Mouse (Mus musculus) liver, embryonic 14.5 days (tissue): Measurements from ENCODE around the gene Gm12166. TPM values are rescaled to one million over a fixed set of nuclear protein-coding genes. Genes with fewer than 3 reads are reported as not detected.

Source experiments
- ATAC-seq: fragments of 200-750 bp; cut with Nextera tagmentation; 2 replicates; pipeline ENCODE4 v1.8.0; 2017; ENCODE audit warnings: moderate number of reproducible peaks, mild to moderate bottlenecking, moderate library complexity; ENCODE audit not compliant: insufficient read depth
- DNase-seq, 3 experiments: peaks; one replicate each; pipeline ENCODE4 v3.0.0-alpha.2; 2012 to 2013; ENCODE audit warnings: low read depth in 3 of 3, low spot score in 3 of 3
- H3K27ac ChIP-seq: fragments of 300-500 bp; sonication (generic); 2 replicates; pipeline ENCODE4 v1.5.1; 2014; ENCODE audit warnings: moderate library complexity, mild to moderate bottlenecking, control low read depth, inconsistent platforms
- H3K27me3 ChIP-seq: fragments of 300-500 bp; sonication (generic); 2 replicates; pipeline ENCODE4 v1.6.1; 2014; ENCODE audit warnings: mild to moderate bottlenecking, low read length, moderate library complexity; ENCODE audit not compliant: control insufficient read depth, insufficient read depth
- H3K36me3 ChIP-seq: fragments of 300-500 bp; sonication (generic); replicated peaks from 2 replicates; pipeline ENCODE4 v1.6.1; 2014; ENCODE audit warnings: low read depth; ENCODE audit not compliant: control insufficient read depth, insufficient read depth
- H3K4me1 ChIP-seq, 2 experiments: fragments of 200-500 bp in 1 of 2; fragments of 300-500 bp in 1 of 2; sonication (generic) in 1 of 2; replicated peaks; 2 replicates each; pipeline ENCODE4 v1.6.1; 2012 to 2014; ENCODE audit warnings: antibody characterized with exemption in 1 of 2, inconsistent platforms in 1 of 2, low read length in 1 of 2; ENCODE audit not compliant: control insufficient read depth in 2 of 2, insufficient read depth in 2 of 2
- H3K4me2 ChIP-seq: fragments of 300-500 bp; sonication (generic); 2 replicates; pipeline ENCODE4 v1.6.1; 2014; ENCODE audit warnings: low read depth, mild to moderate bottlenecking, control low read depth, moderate library complexity
- H3K4me3 ChIP-seq, 2 experiments: fragments of 200-500 bp in 1 of 2; fragments of 300-500 bp in 1 of 2; sonication (generic) in 1 of 2; 2 replicates each; pipeline ENCODE4 v1.5.1; 2012 to 2014; ENCODE audit warnings: low read depth in 2 of 2, low read length in 2 of 2, mild to moderate bottlenecking in 2 of 2, control low read depth in 1 of 2, inconsistent platforms in 1 of 2, moderate library complexity in 1 of 2; ENCODE audit not compliant: insufficient read depth in 1 of 2
- H3K9ac ChIP-seq: fragments of 300-500 bp; sonication (generic); replicated peaks from 2 replicates; pipeline ENCODE4 v1.6.1; 2014; ENCODE audit warnings: mild to moderate bottlenecking, control low read depth, moderate library complexity
- H3K9me3 ChIP-seq: fragments of 300-500 bp; sonication (generic); 2 replicates; pipeline ENCODE4 v1.6.1; 2016; ENCODE audit warnings: low read length, mixed read lengths; ENCODE audit not compliant: control insufficient read depth
- CTCF ChIP-seq: IDR thresholded peaks from 2 replicates; pipeline ENCODE4 v1.5.1; 2016; ENCODE audit warnings: antibody characterized with exemption, low read depth, control low read depth
- EP300 ChIP-seq: IDR thresholded peaks from 2 replicates; pipeline ENCODE4 v1.6.1; 2016; ENCODE audit warnings: antibody characterized with exemption, low read depth
- WGBS: fragments of 180-500 bp; shearing (Covaris S2); extraction: QIAGEN DNeasy Blood & Tissue Kit; methylation state at CpG from one replicate; pipeline ENCODE4 v1.1.7; 2014; ENCODE audit not compliant: insufficient replicate concordance; 5-methylcytosine and 5-hydroxymethylcytosine counted together
- polyA plus RNA-seq, 2 experiments: library from polyadenylated mRNA; depleted of rRNA in 1 of 2; stranded (reverse) in 1 of 2; unstranded in 1 of 2; fragments of >200 nt; fragmentation: Nextera tagmentation in 1 of 2; extraction: Ambion mirVana in 1 of 2; gene quantifications; 2 replicates each; pipeline versions ENCODE4 v1.2.1 to v1.2.3; 2012 to 2014

Gene Gm12166
- polyA plus RNA-seq, 2 experiments: 2.6 to 4.7 TPM

GRCm38 (mm10) chr11:46085398-46086163 is 33.5 kb upstream of the Gm12166 start:
- DNase-seq (no peak), ATAC-seq (no peak)
- Histone ChIP-seq H3K9me3 (no peaks in the 10 kb centered on the region), H3K4me3 (no peak overlapping the region), H3K27ac (no peak overlapping the region), H3K9ac (no peak overlapping the region), H3K4me1 (peaks cover 25 to 41% of the 10 kb centered on the region in 2 experiments), H3K4me2 (no peak overlapping the region), H3K36me3 (no peaks in the 10 kb centered on the region), H3K27me3 (no peaks in the 10 kb centered on the region)
- WGBS: 77% methylated on average over 10 of the region's 10 CpGs
- TF ChIP-seq CTCF (no peak), EP300 (no peak)

- no peak for TF ChIP-seq EP300
- TF ChIP-seq CTCF: no peak
These were observed 32.4 kb upstream of the Gm12166 start for GRCm38 (mm10) chr11:46084568-46084967.

GRCm38 (mm10) chr11:46083835-46084444 is 31.8 kb upstream of the Gm12166 start:
- ATAC-seq: no peak
- 40% methylated on average over 11 of the region's 11 CpGs for WGBS
- no peak for TF ChIP-seq EP300
- TF ChIP-seq CTCF: no peak

More at GRCm38 (mm10) chr11:46084568-46084967, 32.4 kb upstream of the Gm12166 start:
- no peak overlapping the region for H3K27ac ChIP-seq
- DNase-seq (no peak), ATAC-seq (no peak)
- 66% methylated on average over 3 of the region's 3 CpGs for WGBS
- no peak overlapping the region for H3K4me3 ChIP-seq
- H3K4me1 ChIP-seq: peaks cover 15 to 31% of the 10 kb centered on the region in 2 experiments
- H3K4me2 ChIP-seq: no peak overlapping the region
- H3K36me3 ChIP-seq: no peaks in the 10 kb centered on the region
- no peaks in the 10 kb centered on the region for H3K27me3 ChIP-seq
- H3K9ac ChIP-seq: no peak overlapping the region
- H3K9me3 ChIP-seq: no peaks in the 10 kb centered on the region

GRCm38 (mm10) chr11:46083405-46083804 is 31.3 kb upstream of the Gm12166 start:
- DNase-seq (no peak), ATAC-seq (no peak)
- Histone ChIP-seq H3K4me3 (no peak overlapping the region), H3K27me3 (no peaks in the 10 kb centered on the region), H3K27ac (no peak overlapping the region), H3K9ac (no peak overlapping the region), H3K4me2 (no peak overlapping the region), H3K9me3 (no peaks in the 10 kb centered on the region), H3K36me3 (no peaks in the 10 kb centered on the region; the same call in 1 of the 2 replicates), H3K4me1 (peaks cover 13 to 26% of the 10 kb centered on the region in 2 experiments)
- WGBS: 32% methylated on average over 3 of the region's 3 CpGs
- TF ChIP-seq EP300: no peak
- no peak for TF ChIP-seq CTCF

More at GRCm38 (mm10) chr11:46083835-46084444, 31.8 kb upstream of the Gm12166 start:
- Histone ChIP-seq H3K4me1 (peaks cover 10 to 25% of the 10 kb centered on the region in 2 experiments), H3K27me3 (no peaks in the 10 kb centered on the region), H3K27ac (no peak overlapping the region), H3K4me2 (no peak overlapping the region), H3K9ac (no peak overlapping the region), H3K9me3 (no peaks in the 10 kb centered on the region), H3K36me3 (no peaks in the 10 kb centered on the region), H3K4me3 (no peak overlapping the region)
- no peak for DNase-seq

- 85% methylated on average over 2 of the region's 2 CpGs for WGBS
- Histone ChIP-seq H3K27me3 (no peaks in the 10 kb centered on the region), H3K27ac (no peak overlapping the region), H3K4me3 (no peak overlapping the region), H3K4me1 (peaks cover 30 to 43% of the 10 kb centered on the region in 2 experiments), H3K36me3 (no peaks in the 10 kb centered on the region; the same call in 1 of the 2 replicates), H3K9ac (no peak overlapping the region), H3K4me2 (no peak overlapping the region), H3K9me3 (peaks cover 4% of the 10 kb centered on the region)
- TF ChIP-seq EP300 (no peak), CTCF (no peak)
- DNase-seq: no peak
- no peak for ATAC-seq
These were observed 29.0 kb upstream of the Gm12166 start for GRCm38 (mm10) chr11:46081075-46081474.
